Mouse (Mus musculus): ENCODE measurements at regions not wholly inside any gene's neighbourhood (a gene's known extent, or its start where the extent isn't known, plus 50 kb on each side); places are given as distances from the start of the nearest gene placed in this dataset.

DNA sequence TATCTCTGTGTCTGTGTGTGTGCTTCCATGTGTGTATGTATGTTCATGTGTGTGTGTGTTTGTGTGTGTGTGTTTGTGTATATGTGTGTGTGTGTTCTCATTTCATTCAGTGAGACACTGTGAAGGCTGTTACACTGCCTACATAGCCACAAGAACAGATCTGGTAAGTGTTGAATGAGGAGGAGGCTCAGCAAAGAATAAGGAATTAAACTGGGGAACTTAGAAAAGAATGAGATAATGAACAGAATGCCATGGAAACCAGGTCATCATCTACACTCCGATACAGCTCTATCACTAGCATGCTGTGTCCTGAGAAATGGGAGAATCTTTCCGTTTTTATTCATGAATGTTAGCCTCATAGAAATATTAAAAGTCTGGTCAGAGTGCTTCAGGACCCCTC is 495.7 kb downstream of the Pdcd6ip start:
- no peak for TF ChIP-seq GATA1 (IDR thresholded peaks at IDR 0.05; ENCODE audit: low read length)

DNA sequence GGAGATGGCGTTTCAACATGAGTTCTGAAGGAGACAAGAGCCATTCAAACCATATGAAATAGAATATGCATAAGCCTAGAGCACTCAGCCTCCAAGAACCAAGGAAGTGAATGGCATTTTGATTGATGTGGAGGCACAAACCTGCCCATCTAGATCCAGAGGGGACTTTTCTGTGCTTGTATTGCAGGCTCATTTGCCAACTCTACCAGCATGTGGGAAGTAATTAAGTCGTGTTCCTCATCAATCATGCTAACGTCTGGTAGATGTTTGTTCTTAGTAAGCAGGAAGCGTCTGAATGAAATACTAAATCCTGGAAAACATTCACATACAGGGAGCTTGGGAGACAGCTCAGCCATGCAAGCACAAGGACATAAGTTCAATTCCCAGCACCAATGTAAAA is 499.9 kb downstream of the Pdcd6ip start:
- TF ChIP-seq GATA1 (IDR thresholded peaks at IDR 0.05; ENCODE audit: low read length) = no peak

DNA sequence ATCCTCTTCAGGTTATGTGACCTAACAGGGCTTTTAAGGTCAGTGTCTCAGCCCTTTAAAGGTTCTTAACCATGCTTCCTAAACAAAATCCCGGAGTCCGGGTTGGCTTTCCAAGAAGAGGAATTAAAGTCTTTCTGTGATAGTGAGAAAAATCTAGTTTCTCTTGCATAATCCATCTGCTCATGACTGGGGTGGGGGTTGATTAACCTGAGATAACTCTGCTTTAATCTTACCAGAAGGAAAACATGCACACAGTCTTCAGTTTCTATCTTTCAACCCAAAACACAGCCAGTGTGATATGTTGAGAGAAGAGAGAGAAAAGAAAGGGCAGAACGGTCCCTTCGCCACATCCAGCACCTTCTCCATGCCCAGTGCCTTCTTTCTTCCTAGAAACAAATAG is 508.8 kb downstream of the Pdcd6ip start:
- TF ChIP-seq GATA1 (IDR thresholded peaks at IDR 0.05; ENCODE audit: low read length) = no peak

DNA sequence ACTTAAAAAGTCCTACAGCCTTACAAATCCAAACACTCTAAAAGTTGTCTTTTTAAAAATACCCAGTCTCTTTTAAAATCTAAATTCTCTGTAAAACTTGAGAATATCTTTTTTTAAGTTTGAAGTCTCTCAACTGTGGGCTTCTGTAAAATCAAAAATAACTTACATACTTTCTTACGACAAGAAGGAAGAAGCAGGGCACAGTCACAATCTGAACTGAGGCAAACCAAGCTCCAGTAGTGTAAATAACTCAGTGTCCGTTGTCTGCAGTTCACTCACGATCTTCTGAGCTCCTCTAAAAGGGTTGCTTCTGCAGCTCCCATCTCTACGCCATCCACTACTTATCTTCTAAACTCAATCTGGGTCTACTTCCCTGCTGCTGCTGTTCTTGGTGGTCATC is 512.5 kb downstream of the Pdcd6ip start:
- no peak for TF ChIP-seq GATA1 (IDR thresholded peaks at IDR 0.05; ENCODE audit: low read length)

DNA sequence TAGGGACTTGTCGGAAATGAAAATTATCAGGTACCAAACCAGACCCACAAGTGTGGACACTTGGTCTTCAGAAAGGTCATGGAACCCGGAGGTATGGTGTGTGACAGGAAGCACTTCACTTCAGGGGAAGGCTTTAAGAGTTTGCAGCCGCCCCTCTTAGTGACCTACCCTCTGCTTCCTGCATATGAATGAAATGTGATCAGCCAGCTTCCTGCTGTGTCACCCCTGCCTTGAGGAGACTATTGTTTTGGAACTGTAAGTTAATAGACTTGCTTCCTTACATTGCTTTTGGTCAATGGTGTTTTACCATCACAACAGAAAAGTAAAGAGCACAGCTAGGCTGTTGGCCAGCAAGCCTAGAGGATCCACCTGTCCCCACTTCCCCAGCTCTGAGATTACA is 515.3 kb downstream of the Pdcd6ip start:
- no peak for TF ChIP-seq GATA1 (IDR thresholded peaks at IDR 0.05; ENCODE audit: low read length)

DNA sequence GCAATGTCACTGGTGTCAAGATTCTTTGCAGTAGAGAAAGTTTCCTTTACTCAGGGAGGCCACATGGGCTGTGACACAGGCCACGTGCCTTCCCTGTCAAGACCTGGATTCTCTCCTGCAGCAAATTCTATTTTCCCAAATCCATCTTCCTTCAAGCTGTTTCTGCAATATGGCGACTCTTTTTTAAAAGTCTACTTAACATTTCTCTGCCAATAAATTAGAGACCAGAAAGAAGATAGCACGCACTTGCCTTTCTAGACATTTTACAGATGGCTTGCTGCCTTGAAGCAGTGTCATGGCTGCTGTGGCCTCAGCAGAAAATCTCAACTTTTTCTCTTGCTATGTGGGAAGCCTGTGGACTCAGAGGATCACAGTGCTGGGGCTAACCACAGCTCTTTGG is 516.9 kb downstream of the Pdcd6ip start:
- TF ChIP-seq GATA1 (IDR thresholded peaks at IDR 0.05; ENCODE audit: low read length) = no peak

DNA sequence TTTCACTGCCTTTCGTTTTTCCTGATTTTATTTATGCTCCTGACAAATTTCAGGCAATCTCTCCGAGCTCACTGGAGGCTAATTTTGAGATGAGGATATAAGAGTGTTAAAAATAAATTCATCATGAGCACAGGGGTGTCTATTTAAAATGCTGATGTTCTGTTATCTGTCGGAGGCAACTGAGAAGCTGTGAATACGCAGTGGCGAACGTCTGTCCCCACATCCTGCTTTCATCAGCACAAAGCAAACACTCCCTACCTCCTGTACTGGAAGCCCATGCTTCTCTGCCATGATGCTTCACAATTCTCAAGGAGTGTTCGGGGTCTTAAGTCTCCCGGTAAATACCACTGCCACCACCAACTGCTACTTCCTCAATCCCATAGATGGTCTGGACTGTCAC is 526.9 kb downstream of the Pdcd6ip start:
- TF ChIP-seq GATA1 (IDR thresholded peaks at IDR 0.05; ENCODE audit: low read length) = no peak

DNA sequence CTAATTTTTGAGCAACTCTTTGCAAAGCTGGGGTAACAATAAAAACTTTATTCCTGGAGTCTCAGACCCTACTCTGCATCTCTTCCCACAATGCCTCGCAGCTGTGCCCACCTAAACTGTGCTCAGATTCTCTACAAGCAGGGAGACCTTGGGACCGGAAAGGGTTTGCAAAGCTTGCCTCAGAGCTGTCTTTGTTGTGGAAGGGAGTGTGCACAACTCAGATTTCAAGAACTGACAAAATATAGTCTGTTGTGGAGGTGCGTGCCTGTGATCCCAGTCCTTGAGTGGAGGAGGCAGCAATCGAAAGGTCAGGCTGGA is 530.2 kb downstream of the Pdcd6ip start:
- no peak for TF ChIP-seq GATA1 (IDR thresholded peaks at IDR 0.05; ENCODE audit: low read length)

DNA sequence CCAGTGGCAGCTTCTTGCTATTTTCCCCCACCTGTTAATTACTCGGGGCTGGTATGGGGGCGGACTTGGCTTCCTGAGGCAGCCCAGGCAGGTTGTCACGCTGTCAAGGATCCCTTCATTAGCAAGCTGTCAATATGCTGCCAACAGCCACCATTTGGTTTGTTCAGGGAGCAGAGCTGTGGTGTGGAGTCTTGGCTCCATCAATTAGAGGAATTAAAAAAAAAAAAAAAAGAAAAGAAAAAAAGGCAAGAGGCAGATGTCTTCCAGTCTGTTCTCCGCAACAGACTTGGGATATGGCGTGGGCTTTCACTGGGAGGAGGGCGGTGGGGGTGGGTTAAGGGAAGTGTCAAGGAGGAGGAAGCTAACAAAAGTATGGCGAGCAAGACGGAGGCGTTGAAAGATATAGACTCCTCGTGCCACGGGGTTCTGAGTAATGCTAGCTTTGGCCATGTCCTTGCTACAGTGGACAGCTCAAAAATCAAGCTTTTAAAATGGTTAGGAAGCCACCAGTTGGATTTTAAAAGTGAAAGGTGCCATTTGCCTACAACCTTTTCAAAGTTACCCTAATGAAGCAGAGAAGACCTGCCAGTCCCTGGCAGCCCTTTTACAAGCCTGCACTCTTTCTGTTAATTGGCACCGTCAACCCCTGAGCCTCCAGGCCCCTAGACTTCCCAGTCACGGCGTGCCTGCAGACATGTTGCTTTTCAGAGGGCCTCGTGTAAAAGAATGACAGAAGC is 530.7 kb downstream of the Pdcd6ip start:
- no peak for TF ChIP-seq GATA1 (IDR thresholded peaks at IDR 0.05; ENCODE audit: low read length)

DNA sequence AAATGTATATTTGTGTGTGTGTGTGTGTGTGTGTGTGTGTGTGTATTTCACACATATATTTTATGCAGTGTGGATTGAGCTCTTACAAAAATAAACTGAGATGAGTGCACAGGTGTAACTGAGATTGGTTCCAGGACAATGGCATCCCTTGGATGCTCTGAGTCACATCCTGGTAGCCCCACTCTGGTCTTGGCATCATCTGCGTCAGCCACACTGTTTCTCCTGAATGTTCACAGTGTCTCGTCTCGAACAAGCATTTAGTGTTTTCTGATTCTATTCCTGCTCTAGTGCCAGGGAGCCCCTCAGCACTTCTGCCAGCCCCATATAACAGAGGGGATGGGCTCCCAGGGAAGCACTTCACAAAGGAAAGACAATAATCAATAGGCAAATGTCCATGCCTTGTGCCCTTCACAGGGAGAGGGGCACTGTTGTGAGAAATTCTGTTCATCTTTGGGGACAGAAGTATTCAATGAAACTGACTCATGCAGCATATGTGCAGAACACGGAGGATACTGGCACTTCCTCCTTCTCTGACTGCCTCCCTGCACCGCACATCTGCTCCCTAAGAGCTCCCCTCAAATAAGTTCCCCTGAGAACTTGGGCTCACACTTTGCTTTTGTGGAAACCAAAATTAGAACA is 536.2 kb downstream of the Pdcd6ip start:
- no peak for TF ChIP-seq GATA1 (IDR thresholded peaks at IDR 0.05; ENCODE audit: low read length)

DNA sequence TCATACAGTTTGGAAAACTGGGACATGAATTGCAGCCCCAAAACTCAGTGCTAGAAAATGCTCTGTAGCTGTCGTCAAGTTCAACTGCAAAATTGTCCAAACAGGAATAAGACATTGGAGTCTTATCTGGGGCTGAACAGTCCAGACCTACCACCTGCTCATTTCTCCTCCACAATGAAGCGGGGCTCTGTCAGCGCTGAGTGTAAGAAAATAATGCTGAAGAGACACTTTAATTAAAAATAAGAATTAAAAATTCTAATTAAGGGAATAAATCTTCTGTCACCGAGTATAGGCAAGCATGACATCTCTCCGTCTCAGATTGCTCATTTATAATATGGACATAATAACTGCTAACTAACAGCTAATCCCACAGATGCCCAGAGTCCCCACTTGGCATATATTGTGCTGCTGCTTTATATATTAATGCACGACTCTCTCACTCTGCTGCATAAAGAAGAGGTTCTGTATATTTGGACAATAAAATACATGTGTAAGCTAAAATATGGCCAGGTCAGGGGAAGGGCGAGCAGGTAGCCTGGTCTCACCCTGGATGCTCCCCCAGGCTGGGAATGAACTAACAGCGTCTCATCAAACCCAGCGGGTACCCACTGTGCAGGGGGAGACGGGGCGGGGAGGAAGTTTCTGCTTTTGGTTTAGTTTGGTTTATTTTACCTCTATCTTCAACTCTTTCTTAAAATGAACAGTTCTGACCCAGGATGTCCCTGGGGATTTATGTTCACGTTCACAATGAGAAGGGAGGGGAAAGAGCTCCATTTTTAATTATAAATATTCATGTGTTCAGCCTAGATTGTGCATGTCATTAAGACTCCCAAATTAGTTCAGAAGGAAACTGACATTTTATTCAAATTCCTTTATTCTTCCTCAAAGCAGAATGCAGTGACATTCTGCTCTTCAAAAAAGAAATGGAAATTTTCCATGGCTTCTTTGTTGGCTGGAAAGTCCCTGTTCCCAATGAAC is 544.9 kb downstream of the Pdcd6ip start:
- no peak for TF ChIP-seq GATA1 (IDR thresholded peaks at IDR 0.05; ENCODE audit: low read length)

DNA sequence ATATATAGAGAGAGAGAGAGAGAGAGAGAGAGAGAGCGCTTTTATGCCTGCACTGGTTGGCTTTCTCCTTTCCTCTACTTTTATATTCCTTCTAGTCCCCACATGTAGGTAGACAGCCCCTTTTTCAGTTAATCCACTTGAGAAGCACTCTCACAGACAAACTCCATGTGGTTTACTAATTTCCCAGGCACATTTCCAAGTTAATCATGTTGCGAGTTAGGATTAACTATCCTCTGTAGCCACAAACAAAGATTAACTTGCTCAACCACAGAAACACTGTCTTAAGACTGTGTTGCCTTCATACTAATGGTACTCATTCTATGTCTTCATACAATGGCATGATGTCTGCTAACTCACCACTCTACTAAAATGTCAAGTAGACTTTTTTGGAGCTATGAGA is 548.0 kb downstream of the Pdcd6ip start:
- TF ChIP-seq GATA1 (IDR thresholded peaks at IDR 0.05; ENCODE audit: low read length) = no peak

DNA sequence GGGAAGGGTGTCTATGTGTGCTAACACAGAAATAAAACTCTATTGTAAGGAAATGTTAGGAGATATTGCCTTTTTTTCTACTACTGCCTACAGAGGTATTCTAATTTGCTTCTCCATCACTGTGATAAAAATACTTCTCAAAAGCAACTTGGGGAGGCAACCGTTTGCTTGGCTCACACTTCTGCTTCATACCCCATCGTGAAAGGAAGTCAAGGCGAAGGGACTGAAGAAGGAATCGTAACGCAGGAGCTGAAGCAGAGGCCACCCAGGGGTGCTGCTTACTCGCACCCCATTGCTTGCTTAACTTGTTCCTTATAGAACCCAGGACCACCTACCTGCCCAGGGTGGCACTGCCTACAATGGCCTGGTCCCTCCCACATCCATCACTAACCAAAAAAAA is 550.0 kb downstream of the Pdcd6ip start:
- TF ChIP-seq GATA1 (IDR thresholded peaks at IDR 0.05; ENCODE audit: low read length) = no peak

DNA sequence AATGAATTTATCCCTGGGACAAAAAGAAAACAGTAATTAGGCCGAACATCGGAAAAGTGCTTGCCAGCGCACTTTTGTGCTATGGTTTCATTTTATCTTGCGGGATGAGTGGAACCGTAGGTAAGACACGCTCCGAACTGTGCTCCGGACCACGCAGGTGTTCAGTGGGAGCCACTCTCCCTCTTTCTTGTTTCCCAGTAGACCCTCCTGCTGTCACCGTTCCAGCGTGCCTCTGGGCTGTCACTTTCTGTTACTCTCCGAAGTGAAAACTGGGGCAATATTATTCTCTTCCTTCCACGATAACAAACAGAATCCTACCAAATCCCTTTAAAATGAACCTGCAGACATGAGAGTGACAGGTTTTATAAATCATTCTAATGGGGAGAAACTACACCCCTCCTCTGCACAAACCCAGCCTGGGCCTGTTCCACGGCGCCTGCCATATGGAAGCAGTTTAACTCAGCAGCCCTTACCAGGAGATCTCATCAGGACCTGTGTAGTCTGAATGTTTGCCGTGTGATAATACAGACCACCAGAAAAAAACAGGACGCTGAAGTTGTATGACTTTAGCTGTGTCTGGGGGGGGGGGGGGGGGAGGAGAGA is 550.5 kb downstream of the Pdcd6ip start:
- TF ChIP-seq GATA1 (IDR thresholded peaks at IDR 0.05; ENCODE audit: low read length) = no peak

DNA sequence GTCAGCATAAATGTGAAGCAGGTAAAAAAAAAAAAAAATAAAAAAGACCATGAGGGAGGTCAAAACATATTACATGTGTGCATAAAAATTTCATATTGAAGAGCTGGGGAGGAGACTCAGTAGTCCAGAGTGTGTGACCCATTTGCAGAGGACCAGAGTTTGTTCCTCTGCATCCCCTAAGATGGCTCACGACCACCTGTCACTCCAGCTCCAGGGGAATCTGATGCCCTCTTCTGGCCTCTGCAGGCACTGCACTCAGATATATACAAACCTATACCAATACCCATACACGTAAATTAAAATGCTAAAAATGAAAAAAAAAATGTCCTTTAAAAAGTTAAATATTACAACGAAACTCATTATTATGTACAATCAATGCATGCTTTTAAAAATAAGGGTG is 551.4 kb downstream of the Pdcd6ip start:
- no peak for TF ChIP-seq GATA1 (IDR thresholded peaks at IDR 0.05; ENCODE audit: low read length)

DNA sequence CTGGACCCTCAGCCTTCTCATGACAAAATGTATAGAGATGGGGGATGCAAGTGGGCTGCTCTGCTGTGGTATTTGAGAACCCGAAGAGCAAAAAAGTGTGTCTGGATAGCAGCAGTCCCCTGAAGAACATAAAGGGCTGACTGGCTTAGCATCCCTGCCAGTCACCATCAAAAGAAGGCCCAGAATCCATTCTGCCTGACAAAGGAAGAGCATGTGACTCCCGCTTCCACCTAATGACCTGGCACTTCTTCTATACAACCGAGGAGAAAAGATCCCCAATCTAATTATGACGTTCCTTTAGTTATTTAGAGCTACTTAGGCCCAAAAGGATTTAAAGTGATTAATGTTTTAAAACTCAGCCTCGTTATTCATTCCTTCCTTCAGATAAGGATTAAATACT is 559.0 kb downstream of the Pdcd6ip start:
- TF ChIP-seq GATA1 (IDR thresholded peaks at IDR 0.05; ENCODE audit: low read length) = no peak

Measured in G1E-ER4 (cell line).